Mouse (Mus musculus): ENCODE results near the gene B4galnt4.

B4galnt4 gene

DNA sequence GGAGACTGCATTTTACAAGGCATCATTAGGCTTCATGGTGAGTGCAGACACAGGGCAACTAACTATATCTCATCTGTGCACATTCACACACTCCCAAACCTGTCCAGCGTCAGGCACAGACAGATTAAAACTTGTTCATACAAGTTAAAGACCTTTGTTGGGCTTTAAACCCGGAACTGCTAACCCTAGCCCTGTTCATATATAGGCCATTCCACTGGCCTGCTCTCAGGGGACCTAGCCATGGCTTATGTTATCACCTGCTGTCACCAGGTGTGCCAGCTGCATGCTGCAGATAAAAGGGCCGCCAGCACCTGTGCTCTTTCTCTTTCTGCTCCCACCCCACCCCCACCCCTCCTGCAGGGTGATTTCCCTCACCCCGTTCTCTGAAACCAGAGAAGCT lies 18.4 kb upstream of the B4galnt4 start:
- no peak for DNase-seq

DNA sequence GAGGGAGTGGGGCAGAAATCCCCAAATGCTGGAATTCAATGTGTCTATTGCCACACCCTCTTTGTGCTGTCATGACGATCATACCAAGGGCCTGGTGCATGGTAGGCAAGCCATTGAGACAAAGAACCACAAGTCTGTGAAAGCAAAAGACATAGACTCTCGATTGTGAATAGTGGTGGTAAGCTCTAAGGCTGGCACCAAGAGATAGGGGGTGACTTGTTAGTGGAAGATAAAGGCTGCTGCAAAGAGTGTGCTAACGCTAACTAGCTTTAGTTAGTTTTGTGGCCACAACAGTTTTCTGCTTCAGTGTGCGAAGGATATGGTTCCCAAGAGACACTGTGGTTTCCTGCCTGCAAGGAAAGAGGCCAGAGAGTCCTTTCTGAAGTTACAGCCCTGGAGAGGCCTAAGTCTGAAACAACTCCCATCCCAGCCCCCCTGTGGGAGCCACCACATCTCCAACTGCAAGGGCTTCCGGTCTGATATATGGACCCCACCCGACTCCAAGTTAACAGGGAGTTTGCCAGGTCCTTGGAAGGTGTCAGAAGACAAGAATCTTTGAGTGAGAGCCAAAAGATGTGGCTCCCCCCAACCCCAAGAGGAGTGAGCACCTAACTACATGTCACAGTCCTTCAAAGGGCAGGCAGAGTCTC lies 13.8 kb upstream of the B4galnt4 start:
- DNase-seq, result no peak

DNA sequence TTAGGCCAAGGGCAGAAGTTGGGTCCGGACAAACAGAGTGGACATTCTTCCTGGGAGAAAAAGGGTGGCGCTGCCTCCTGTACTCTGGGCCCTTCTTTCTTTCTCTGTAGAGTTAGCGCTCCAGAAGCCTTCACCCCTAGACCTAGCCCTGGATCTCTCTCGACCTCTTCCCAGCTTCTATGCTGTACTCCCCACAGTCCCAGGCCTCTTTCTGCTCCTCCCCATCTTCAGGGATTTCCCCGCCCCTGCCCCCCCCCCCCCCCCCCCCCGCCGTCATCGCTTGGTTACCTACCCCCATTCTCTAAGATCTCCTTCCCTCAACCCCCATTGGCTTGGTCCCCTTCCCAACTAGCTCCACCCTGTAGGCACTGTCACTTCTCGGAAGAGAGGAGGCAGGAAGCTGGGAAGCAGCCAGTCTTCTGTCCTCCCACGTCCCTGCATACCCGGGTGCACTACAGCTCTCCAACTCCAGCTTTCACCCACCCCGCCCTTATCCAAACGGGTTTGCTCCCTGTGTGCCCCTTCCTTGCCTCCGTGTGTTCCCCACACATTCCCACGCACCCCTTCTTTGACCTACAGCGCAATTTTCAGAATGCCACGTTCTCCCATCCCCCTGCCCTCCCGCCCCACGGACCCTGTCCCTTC lies 13.2 kb upstream of the B4galnt4 start:
- DNase-seq, result peak; percentile 45

GRCm38 (mm10) chr7:141048226-141049218 lies 12.4 kb upstream of the B4galnt4 start:
- peak; percentile 90 for DNase-seq

DNA sequence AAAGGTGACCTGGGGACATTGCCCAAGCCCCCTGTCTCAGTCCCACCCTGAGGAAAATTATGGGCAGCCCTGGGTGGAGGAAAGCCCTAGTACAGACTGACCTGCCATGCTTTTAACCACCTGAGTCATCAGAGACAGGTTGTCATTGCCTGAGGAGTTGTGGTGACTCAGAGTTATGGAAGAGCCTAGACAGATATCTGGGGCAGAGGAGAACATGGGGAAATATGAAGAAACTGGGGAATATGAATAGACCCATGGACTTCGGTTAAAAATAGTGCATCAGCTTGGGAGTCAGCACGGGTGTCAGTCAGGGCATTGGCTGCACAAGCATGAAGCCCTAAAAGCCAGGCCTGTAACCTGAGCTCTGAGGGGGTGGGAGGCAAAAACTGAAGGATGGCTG lies 11.6 kb upstream of the B4galnt4 start:
- DNase-seq, result no peak

GRCm38 (mm10) chr7:141051060-141051685 lies 9.7 kb upstream of the B4galnt4 start:
- no peak for DNase-seq

DNA sequence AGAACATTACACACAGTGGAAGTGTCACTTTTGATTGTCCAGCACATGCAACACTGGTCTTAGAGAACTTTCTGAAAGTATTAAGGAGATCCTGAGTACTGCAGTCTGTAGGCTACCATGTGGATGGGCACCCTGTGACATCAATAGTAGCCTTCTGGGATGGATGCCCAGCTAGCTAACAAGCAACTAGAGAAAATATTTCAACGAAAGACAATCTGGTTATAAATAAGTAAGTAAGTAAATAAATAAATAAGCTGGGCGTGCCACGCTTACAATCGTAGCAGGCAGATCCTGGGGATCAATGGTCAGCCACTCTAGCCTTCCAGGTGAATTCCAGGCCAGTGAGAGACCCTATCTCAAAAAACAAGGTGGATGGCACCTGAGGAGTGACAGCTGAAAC lies 8.9 kb upstream of the B4galnt4 start:
- DNase-seq, result no peak

GRCm38 (mm10) chr7:141052421-141052820 lies 8.5 kb upstream of the B4galnt4 start:
- DNase-seq, result no peak

DNA sequence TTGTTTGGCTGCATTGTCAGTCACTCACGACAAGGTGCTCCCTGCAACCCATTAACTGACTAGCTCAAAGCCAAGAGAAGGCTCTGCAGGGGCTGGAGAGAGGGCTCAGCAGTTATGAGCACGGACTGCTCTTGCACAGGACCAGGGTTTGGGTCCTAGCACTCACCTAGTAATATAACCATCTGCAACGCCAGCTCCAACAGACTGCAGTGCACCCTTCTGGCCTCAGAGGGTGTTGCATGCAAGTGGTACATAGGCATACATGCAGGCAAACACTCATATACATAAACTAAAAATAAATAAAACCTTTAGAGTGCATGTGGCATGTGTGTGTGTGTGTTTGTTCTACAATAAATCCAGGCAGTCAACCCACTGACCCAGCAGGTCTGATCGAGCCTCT lies 5.1 kb upstream of the B4galnt4 start:
- DNase-seq, result no peak

DNA sequence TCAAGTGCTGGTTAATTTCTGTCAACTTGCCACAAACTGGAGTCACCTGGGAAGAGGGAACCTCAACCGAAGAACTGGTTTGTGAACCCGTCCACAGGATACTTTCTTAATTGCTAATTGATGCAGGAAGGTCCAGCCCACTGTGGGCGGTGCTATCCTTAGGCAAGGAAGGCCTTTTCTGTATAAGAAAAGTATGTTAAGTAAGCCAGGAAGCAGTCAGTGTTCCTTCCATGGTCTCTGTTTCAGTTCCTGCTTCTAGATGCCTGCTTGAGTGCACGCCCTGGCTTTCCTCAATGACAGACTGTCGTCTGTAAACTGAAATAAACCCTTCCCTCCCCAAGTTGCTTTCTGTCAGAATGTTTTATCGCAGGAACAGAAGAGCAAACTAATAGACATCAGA lies 3.9 kb upstream of the B4galnt4 start:
- DNase-seq, result no peak

DNA sequence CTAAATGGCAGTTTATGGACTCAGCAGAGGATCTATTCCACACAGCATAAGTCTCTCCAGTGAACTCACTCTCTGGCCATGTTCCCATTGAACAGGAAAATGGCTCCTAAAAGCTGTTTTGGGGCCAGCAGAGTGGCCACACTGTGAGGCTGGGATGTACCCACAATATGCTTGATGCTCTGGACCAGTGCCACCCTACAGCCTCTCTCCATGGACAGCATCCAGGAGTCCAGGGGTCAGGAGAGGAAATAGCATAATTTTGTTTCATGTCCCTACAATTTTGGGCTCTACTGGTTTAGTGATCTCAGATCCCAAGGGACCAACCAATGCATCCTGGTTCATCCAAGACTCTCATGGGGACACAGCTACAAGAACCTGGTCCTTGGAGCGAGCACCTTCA lies 3.4 kb upstream of the B4galnt4 start:
- no peak for DNase-seq

DNA sequence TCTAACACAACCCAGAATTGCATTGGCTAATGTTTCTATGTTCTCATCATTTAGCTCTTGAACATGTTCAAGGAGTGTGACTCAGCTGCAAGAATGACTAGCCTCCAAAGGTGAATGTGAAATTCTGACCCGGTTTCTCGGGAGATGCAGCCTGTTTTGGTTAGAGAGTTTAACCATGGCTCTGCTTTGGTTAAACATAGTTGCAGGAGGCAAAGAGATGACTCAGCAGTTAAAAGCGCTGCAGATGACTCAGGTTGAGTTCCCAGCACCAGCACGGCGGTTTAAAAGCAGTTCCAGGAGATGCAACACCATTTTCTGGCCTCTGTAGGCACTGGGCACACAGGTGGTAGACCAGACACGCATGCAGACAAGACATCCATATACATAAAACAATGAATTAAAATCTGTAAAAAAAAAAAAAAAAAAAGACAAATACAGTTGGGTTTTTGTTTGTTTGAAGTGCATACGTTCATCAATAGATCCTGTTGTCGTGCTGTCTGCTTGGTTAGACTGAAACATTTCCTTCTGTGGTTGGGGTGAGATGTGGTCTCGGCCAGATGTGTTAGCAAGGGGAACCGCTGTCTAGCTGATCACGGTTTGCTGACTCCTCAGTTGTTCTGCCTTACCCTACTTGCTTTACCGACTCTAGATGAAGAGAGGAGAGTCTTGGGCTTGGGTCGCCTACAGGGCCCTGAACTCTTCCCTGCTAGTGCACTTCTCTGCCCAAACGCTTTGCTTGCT lies 2.1 kb upstream of the B4galnt4 start:
- no peak for DNase-seq

GRCm38 (mm10) chr7:141059929-141060328 lies 975 bp upstream of the B4galnt4 start:
- DNase-seq, result peak; percentile 24

GRCm38 (mm10) chr7:141061269-141061692 lies 377 bp downstream of the B4galnt4 start:
- DNase-seq, result peak; percentile 53

- DNase-seq, result peak; percentile 46
Observed at GRCm38 (mm10) chr7:141062525-141062924, 1.6 kb downstream of the B4galnt4 start.

- DNase-seq, result no peak
Observed at GRCm38 (mm10) chr7:141063353-141063752, 2.4 kb downstream of the B4galnt4 start.

DNA sequence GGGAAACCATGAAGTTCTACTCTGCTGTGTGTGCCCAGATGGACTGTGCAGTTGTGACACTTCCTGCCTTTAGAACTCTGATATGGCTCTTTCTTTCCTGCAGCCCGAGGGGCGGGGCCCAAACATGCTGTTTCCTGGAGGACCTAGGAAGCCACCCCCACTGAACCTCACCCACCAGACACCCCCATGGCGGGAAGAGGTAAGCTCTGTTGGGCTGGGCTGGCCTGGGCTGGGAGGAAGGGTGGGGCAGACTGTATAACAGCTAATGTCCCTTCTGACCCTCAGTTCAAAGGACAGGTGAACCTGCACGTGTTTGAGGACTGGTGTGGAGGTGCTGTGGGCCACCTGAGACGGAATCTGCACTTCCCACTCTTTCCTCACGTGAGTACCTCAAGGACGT lies 3.3 kb downstream of the B4galnt4 start:
- DNase-seq, result no peak

- no peak for DNase-seq
Observed at GRCm38 (mm10) chr7:141064576-141064975, 3.7 kb downstream of the B4galnt4 start.

DNA sequence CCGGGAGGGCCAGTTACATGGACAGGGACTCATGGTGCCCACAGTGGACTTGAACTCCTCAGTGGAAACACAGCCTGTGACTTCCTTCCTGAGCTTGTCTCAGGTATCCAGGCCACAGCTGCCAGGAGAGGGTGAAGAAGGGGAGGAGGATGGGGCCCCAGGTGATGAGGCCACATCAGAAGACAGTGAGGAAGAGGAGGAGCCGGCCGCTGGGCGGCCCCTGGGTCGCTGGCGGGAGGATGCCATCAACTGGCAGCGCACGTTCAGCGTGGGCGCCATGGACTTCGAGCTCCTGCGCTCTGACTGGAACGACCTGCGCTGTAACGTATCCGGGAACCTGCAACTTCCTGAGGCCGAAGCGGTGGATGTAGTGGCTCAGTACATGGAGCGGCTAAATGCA lies 7.4 kb downstream of the B4galnt4 start:
- no peak for DNase-seq

DNA sequence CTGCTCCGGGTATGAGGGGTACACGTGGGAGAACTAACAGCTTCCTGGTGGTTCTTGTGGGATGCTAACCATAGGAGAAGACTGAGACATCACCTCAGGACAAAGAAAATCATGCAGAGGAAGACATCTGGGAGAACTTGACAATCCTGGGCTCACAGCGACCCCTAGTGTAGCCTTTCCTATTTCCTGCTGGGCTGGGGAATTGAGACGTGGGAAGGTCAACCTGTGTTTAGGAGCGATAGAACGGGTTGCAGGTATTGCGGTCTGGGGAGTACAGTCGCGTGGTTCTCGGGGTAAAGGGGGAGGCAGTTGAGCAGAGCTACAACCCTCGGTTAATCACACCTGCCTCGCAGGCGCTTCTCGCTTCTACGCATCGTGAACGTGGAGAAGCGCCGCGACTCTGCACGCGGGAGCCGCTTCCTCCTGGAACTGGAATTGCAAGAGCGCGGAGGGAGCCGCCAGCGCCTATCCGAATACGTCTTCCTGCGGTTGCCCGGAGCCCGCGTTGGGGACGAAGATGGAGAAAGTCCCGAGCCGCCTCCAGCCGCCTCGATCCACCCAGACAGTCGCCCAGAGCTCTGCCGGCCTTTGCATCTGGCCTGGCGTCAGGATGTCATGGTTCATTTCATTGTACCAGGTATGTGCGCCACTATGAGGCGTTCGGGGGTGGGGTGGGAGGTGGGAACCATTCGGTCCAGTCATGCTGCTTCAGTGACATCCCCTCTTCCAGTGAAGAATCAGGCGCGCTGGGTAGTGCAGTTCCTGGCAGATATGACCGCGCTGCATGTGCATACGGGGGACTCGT lies 9.4 kb downstream of the B4galnt4 start:
- DNase-seq, result peak; percentile 72

DNA sequence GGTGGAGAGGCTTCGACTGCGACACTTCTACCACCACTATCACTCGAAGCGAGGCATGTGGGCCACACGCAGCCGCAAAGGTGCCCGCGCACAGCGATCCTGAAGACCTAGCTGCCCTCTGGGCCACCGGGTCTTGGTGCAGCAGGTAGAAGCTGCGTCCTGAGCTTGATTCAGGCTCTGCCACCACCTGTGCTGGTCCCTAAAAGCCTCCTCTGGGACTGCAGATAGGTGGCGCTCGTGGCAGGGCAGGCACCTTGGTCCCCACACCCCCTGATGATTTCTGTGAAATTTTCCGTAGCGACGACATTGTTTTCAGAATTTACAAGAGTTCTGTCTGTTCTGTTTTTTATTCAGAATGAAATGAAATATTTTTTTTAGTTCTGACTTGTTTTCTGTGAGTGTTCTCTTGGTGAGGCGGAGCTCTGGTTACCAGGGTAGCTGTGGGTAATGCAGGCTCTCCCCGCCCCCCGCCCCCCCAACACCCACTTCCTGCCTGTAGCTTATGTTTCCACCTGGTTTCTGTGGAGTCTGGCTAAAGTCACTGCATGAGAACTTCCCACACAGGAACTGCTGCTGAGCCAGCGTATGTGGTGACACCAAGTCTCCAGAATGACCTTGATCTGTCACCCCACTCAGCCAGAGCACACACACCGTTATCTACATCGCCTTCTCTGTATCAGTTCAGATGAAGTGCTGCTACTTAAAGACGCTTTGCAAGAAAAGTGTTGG lies 11.3 kb downstream of the B4galnt4 start:
- no peak for DNase-seq
